Mouse (Mus musculus): ENCODE measurements around the gene Cd38. TPM values are rescaled to one million over a fixed set of nuclear protein-coding genes. Genes with fewer than 3 reads are reported as not detected.
A peak's percentile ranks its signal among the peaks of the same experiment; 100 is the strongest.

Gene Cd38
- total RNA-seq (2014; rRNA removed; ENCODE audit: low replicate concordance) (17.2 and 19.6 TPM in 2 replicates), polyA plus RNA-seq (2015; fragmentation: Nextera tagmentation; extraction: Ambion mirVana) (12.9 and 13.1 TPM in 2 replicates)

GRCm38 (mm10) chr5:43868253-43868652, at the start of gene Cd38:
Gene Cd38 (plus strand): TSS chr5:43868553.
- DNase-seq (ENCODE audit: low spot score), result no peak
- no peak for ATAC-seq (ENCODE audit: insufficient read depth, low read depth)
- no peaks in the 10 kb centered on the region for H3K27me3 ChIP-seq (ENCODE audit: control insufficient read depth, insufficient read depth, low read length)
- peak within 1 kb of the TSS; percentile 67 for H3K4me2 ChIP-seq (ENCODE audit: low read depth, low read length)
- peaks cover 6% of the 10 kb centered on the region; the same call in 1 of the 2 replicates for H3K4me1 ChIP-seq (ENCODE audit: control insufficient read depth, insufficient read depth)
- no peaks in the 10 kb centered on the region for H3K9me3 ChIP-seq (replicated peaks; ENCODE audit: control insufficient read depth, low read length)
- no peak for TF ChIP-seq CTCF (IDR thresholded peaks at IDR 0.05; ENCODE audit: low read depth)
- no peak for TF ChIP-seq EP300 (IDR thresholded peaks at IDR 0.05; ENCODE audit: low read depth)
- H3K9ac ChIP-seq (replicated peaks; ENCODE audit: low read depth, low read length), result peak within 1 kb of the TSS; percentile 57
- H3K36me3 ChIP-seq (replicated peaks; ENCODE audit: control insufficient read depth, insufficient read depth, low read length), result no peaks in the 10 kb centered on the region
- H3K4me3 ChIP-seq (ENCODE audit: low read depth, low read length), result peak within 1 kb of the TSS; percentile 48
- peak within 1 kb of the TSS; percentile 73 for H3K27ac ChIP-seq (ENCODE audit: low read depth)

GRCm38 (mm10) chr5:43818695-43819094, 49.7 kb upstream of the Cd38 start, which contains the start of gene Bst1:
Gene Bst1 (plus strand): TSS chr5:43818885.
- no peak within 1 kb of the TSS for H3K27ac ChIP-seq (ENCODE audit: low read depth)
- H3K9ac ChIP-seq (replicated peaks; ENCODE audit: low read depth, low read length), result no peak within 1 kb of the TSS
- H3K9me3 ChIP-seq (replicated peaks; ENCODE audit: control insufficient read depth, low read length), result no peaks in the 10 kb centered on the region
- DNase-seq (ENCODE audit: low spot score) (no peak), ATAC-seq (ENCODE audit: insufficient read depth, low read depth) (no peak)
- no peaks in the 10 kb centered on the region for H3K27me3 ChIP-seq (ENCODE audit: control insufficient read depth, insufficient read depth, low read length)
- H3K36me3 ChIP-seq (replicated peaks; ENCODE audit: control insufficient read depth, insufficient read depth, low read length), result no peaks in the 10 kb centered on the region
- no peak within 1 kb of the TSS for H3K4me3 ChIP-seq (ENCODE audit: low read depth, low read length)
- WGBS, result 45% methylated on average over 12 of the region's 12 CpGs
- no peaks in the 10 kb centered on the region for H3K4me1 ChIP-seq (ENCODE audit: control insufficient read depth, insufficient read depth)
- H3K4me2 ChIP-seq (ENCODE audit: low read depth, low read length), result no peak within 1 kb of the TSS
- TF ChIP-seq CTCF (IDR thresholded peaks at IDR 0.05; ENCODE audit: low read depth) (no peak), EP300 (IDR thresholded peaks at IDR 0.05; ENCODE audit: low read depth) (no peak)

GRCm38 (mm10) chr5:43820785-43821184, 47.6 kb upstream of the Cd38 start:
- Histone ChIP-seq H3K4me1 (ENCODE audit: control insufficient read depth, insufficient read depth) (no peaks in the 10 kb centered on the region), H3K27me3 (ENCODE audit: control insufficient read depth, insufficient read depth, low read length) (no peaks in the 10 kb centered on the region), H3K9me3 (replicated peaks; ENCODE audit: control insufficient read depth, low read length) (no peaks in the 10 kb centered on the region), H3K36me3 (replicated peaks; ENCODE audit: control insufficient read depth, insufficient read depth, low read length) (no peaks in the 10 kb centered on the region), H3K4me2 (ENCODE audit: low read depth, low read length) (no peak overlapping the region), H3K9ac (replicated peaks; ENCODE audit: low read depth, low read length) (no peak overlapping the region), H3K4me3 (ENCODE audit: low read depth, low read length) (no peak overlapping the region), H3K27ac (ENCODE audit: low read depth) (no peak overlapping the region)
- 47% methylated on average over 11 of the region's 11 CpGs for WGBS
- DNase-seq (ENCODE audit: low spot score) (no peak), ATAC-seq (ENCODE audit: insufficient read depth, low read depth) (no peak)
- TF ChIP-seq CTCF (IDR thresholded peaks at IDR 0.05; ENCODE audit: low read depth), result no peak
- no peak for TF ChIP-seq EP300 (IDR thresholded peaks at IDR 0.05; ENCODE audit: low read depth)

- Histone ChIP-seq H3K4me2 (ENCODE audit: low read depth, low read length) (no peak within 1 kb of the TSS), H3K36me3 (replicated peaks; ENCODE audit: control insufficient read depth, insufficient read depth, low read length) (no peaks in the 10 kb centered on the region), H3K9ac (replicated peaks; ENCODE audit: low read depth, low read length) (no peak within 1 kb of the TSS), H3K9me3 (replicated peaks; ENCODE audit: control insufficient read depth, low read length) (no peaks in the 10 kb centered on the region), H3K4me1 (ENCODE audit: control insufficient read depth, insufficient read depth) (no peaks in the 10 kb centered on the region), H3K27ac (ENCODE audit: low read depth) (no peak within 1 kb of the TSS), H3K4me3 (ENCODE audit: low read depth, low read length) (no peak within 1 kb of the TSS), H3K27me3 (ENCODE audit: control insufficient read depth, insufficient read depth, low read length) (no peaks in the 10 kb centered on the region)
- ATAC-seq (ENCODE audit: insufficient read depth, low read depth) (no peak), DNase-seq (ENCODE audit: low spot score) (no peak)
- 72% methylated on average over 19 of the region's 19 CpGs for WGBS
- TF ChIP-seq EP300 (IDR thresholded peaks at IDR 0.05; ENCODE audit: low read depth), result no peak
Observed at GRCm38 (mm10) chr5:43821538-43821937, 46.8 kb upstream of the Cd38 start, which contains the start of gene Fbxl5. Gene Fbxl5 (minus strand): TSS chr5:43821638.

GRCm38 (mm10) chr5:43822199-43822598, 46.2 kb upstream of the Cd38 start:
- H3K4me1 ChIP-seq (ENCODE audit: control insufficient read depth, insufficient read depth), result no peaks in the 10 kb centered on the region
- no peak for DNase-seq (ENCODE audit: low spot score)
- no peaks in the 10 kb centered on the region for H3K9me3 ChIP-seq (replicated peaks; ENCODE audit: control insufficient read depth, low read length)
- H3K36me3 ChIP-seq (replicated peaks; ENCODE audit: control insufficient read depth, insufficient read depth, low read length), result no peaks in the 10 kb centered on the region
- no peaks in the 10 kb centered on the region for H3K27me3 ChIP-seq (ENCODE audit: control insufficient read depth, insufficient read depth, low read length)
- no peak overlapping the region for H3K4me3 ChIP-seq (ENCODE audit: low read depth, low read length)
- TF ChIP-seq EP300 (IDR thresholded peaks at IDR 0.05; ENCODE audit: low read depth), result no peak
- no peak for TF ChIP-seq CTCF (IDR thresholded peaks at IDR 0.05; ENCODE audit: low read depth)
- H3K27ac ChIP-seq (ENCODE audit: low read depth), result no peak overlapping the region
- no peak overlapping the region for H3K9ac ChIP-seq (replicated peaks; ENCODE audit: low read depth, low read length)
- no peak overlapping the region for H3K4me2 ChIP-seq (ENCODE audit: low read depth, low read length)
- ATAC-seq (ENCODE audit: insufficient read depth, low read depth), result no peak
- 89% methylated on average over 8 of the region's 8 CpGs for WGBS

GRCm38 (mm10) chr5:43822824-43823223, 45.5 kb upstream of the Cd38 start:
- Histone ChIP-seq H3K9ac (replicated peaks; ENCODE audit: low read depth, low read length) (no peak overlapping the region), H3K9me3 (replicated peaks; ENCODE audit: control insufficient read depth, low read length) (no peaks in the 10 kb centered on the region), H3K4me2 (ENCODE audit: low read depth, low read length) (no peak overlapping the region), H3K4me3 (ENCODE audit: low read depth, low read length) (no peak overlapping the region), H3K36me3 (replicated peaks; ENCODE audit: control insufficient read depth, insufficient read depth, low read length) (no peaks in the 10 kb centered on the region), H3K27ac (ENCODE audit: low read depth) (no peak overlapping the region), H3K27me3 (ENCODE audit: control insufficient read depth, insufficient read depth, low read length) (no peaks in the 10 kb centered on the region), H3K4me1 (ENCODE audit: control insufficient read depth, insufficient read depth) (no peaks in the 10 kb centered on the region)
- TF ChIP-seq CTCF (IDR thresholded peaks at IDR 0.05; ENCODE audit: low read depth), result no peak
- TF ChIP-seq EP300 (IDR thresholded peaks at IDR 0.05; ENCODE audit: low read depth), result no peak
- ATAC-seq (ENCODE audit: insufficient read depth, low read depth), result no peak
- WGBS, result 59% methylated on average over 3 of the region's 3 CpGs
- DNase-seq (ENCODE audit: low spot score), result no peak

All from heart, postnatal 0 days (tissue).